Comparison of ENCODE assay signal across 9 mouse cellular contexts in genomic region chr2:137101074-137101473, GRCm38 (mm10). TPM values are rescaled to one million over a fixed set of nuclear protein-coding genes. Genes with fewer than 3 reads are reported as not detected.
DNase-seq lines count a peak whose midpoint lies in the region; ATAC-seq and TF ChIP-seq lines count a peak whose summit lies in the region.
"Had no signal": no experiment of that assay in that cellular context is flagged by ENCODE, and none has a peak within 500 bp of the region (broad histone marks: within the 10 kb centered on the region; RNA-seq: fewer than 3 reads in every experiment).

No protein-coding gene starts in this region.

- no peaks in the 10 kb centered on the region for H3K9me3 ChIP-seq in stomach, embryonic 16.5 days (replicated peaks; ENCODE audit: control insufficient read depth, low read length)
- H3K9me3 ChIP-seq in stomach, postnatal 0 days (ENCODE audit: control insufficient read depth, low read length) = no peaks in the 10 kb centered on the region
- no peaks in the 10 kb centered on the region for H3K9me3 ChIP-seq in hindbrain, embryonic 15.5 days
- H3K9me3 ChIP-seq: stomach, embryonic 15.5 days had no signal

- WGBS in stomach, embryonic 16.5 days = 44% methylated on average over 5 of the region's 5 CpGs
- WGBS in stomach, postnatal 0 days = 58% methylated on average over 5 of the region's 5 CpGs
- WGBS in hindbrain, embryonic 15.5 days = 29% methylated on average over 5 of the region's 5 CpGs

- H3K4me2 ChIP-seq in stomach, embryonic 16.5 days (ENCODE audit: low read depth, low read length) = no peak overlapping the region
- H3K4me2 ChIP-seq in stomach, postnatal 0 days (replicated peaks; ENCODE audit: low read depth) = no peak overlapping the region
- H3K4me2 ChIP-seq in hindbrain, embryonic 15.5 days = no peak overlapping the region
- H3K4me2 ChIP-seq: stomach, embryonic 15.5 days had no signal

- H3K27me3 ChIP-seq in stomach, embryonic 16.5 days (ENCODE audit: control insufficient read depth, insufficient read depth, low read length) = no peaks in the 10 kb centered on the region
- no peaks in the 10 kb centered on the region for H3K27me3 ChIP-seq in stomach, postnatal 0 days (ENCODE audit: control insufficient read depth, insufficient read depth, low read length)
- H3K27me3 ChIP-seq in hindbrain, embryonic 15.5 days = no peaks in the 10 kb centered on the region; the same call in 1 of the 2 replicates
- H3K27me3 ChIP-seq: stomach, embryonic 15.5 days had no signal

- H3K27ac ChIP-seq in stomach, embryonic 16.5 days (ENCODE audit: low read length) = peak overlapping the region; percentile 16; the same call in 1 of the 2 replicates
- no peak overlapping the region for H3K27ac ChIP-seq in stomach, postnatal 0 days (replicated peaks)
- no peak overlapping the region for H3K27ac ChIP-seq in hindbrain, embryonic 15.5 days (replicated peaks)
- H3K27ac ChIP-seq: stomach, embryonic 15.5 days had no signal

- no peak for ATAC-seq in stomach, embryonic 16.5 days (ENCODE audit: insufficient read depth, low FRiP score)
- ATAC-seq in stomach, postnatal 0 days (ENCODE audit: low FRiP score, low TSS enrichment) = no peak; the same call in 1 of the 2 replicates
- peak; percentile 71 for ATAC-seq in hindbrain, embryonic 15.5 days (ENCODE audit: low FRiP score, low read depth)

- TF ChIP-seq EP300 in stomach, postnatal 0 days (optimal IDR thresholded peaks at IDR 0.05) = no peak

- peaks cover 34% of the 10 kb centered on the region for H3K4me1 ChIP-seq in stomach, embryonic 16.5 days (ENCODE audit: control insufficient read depth, insufficient read depth, low read length)
- no peaks in the 10 kb centered on the region for H3K4me1 ChIP-seq in stomach, postnatal 0 days (replicated peaks; ENCODE audit: control insufficient read depth, insufficient read depth)
- H3K4me1 ChIP-seq in hindbrain, embryonic 15.5 days (replicated peaks) = peaks cover 18% of the 10 kb centered on the region

- peaks cover 7% of the 10 kb centered on the region for H3K36me3 ChIP-seq in stomach, embryonic 16.5 days (ENCODE audit: control insufficient read depth, insufficient read depth, low read length)
- peaks cover 14% of the 10 kb centered on the region; the same call in 1 of the 2 replicates for H3K36me3 ChIP-seq in stomach, postnatal 0 days (ENCODE audit: control insufficient read depth, insufficient read depth, low read length)
- H3K36me3 ChIP-seq in hindbrain, embryonic 15.5 days = no peaks in the 10 kb centered on the region

- H3K4me3 ChIP-seq in stomach, embryonic 16.5 days (replicated peaks; ENCODE audit: low read length) = no peak overlapping the region
- no peak overlapping the region for H3K4me3 ChIP-seq in stomach, postnatal 0 days (ENCODE audit: low read depth, low read length)
- H3K4me3 ChIP-seq in hindbrain, embryonic 15.5 days = no peak overlapping the region
- H3K4me3 ChIP-seq: stomach, embryonic 15.5 days had no signal

- DNase-seq in adrenal gland, postnatal 14 days = peak; percentile 58
- no peak for DNase-seq in adrenal gland, postnatal 4 days (ENCODE audit: low spot score in 2 of 2)
- no peak for DNase-seq in stomach, postnatal 0 days (ENCODE audit: low spot score)
- DNase-seq in retina, postnatal 1 day = peak; percentile 61
- no peak for DNase-seq in thymus, postnatal 25 days
- no peak for DNase-seq in left cerebral cortex, adult 11 months (ENCODE audit: low spot score)

- TF ChIP-seq CTCF in stomach, postnatal 0 days (IDR thresholded peaks at IDR 0.05; ENCODE audit: low read depth) = no peak

- H3K9ac ChIP-seq in stomach, embryonic 16.5 days (ENCODE audit: low read length) = no peak overlapping the region
- no peak overlapping the region for H3K9ac ChIP-seq in stomach, postnatal 0 days (ENCODE audit: low read length)
- no peak overlapping the region for H3K9ac ChIP-seq in hindbrain, embryonic 15.5 days
- H3K9ac ChIP-seq: stomach, embryonic 15.5 days had no signal

RNA-seq across cellular contexts. Expression of gene Jag1, which starts 15.4 kb away (rescaled TPM):
- 15.0 and 18.3 TPM in 2 replicates for total RNA-seq in adrenal gland, postnatal 14 days (2021)
- total RNA-seq in adrenal gland, postnatal 4 days (2021) = 10 to 100 TPM; 17.0 to 29.9 TPM
- polyA plus RNA-seq in stomach, embryonic 16.5 days (2015; fragmentation: Nextera tagmentation; extraction: Ambion mirVana) = 10.9 and 12.0 TPM in 2 replicates
- polyA plus RNA-seq in stomach, postnatal 0 days (2015; fragmentation: Nextera tagmentation; extraction: Ambion mirVana) = 8.2 and 8.8 TPM in 2 replicates
- 10.6 and 12.3 TPM in 2 replicates for polyA plus RNA-seq in hindbrain, embryonic 15.5 days (2015; fragmentation: Nextera tagmentation; extraction: Ambion mirVana)

Comparison
In these comparisons a context has a peak if more than half of its experiments do, and no peak if none do; other contexts are left out.
1. DNase-seq: peak in adrenal gland, postnatal 14 days (single experiment) and retina, postnatal 1 day (single experiment); none in adrenal gland, postnatal 4 days (0 of 2), stomach, postnatal 0 days (single experiment), thymus, postnatal 25 days (single experiment) and left cerebral cortex, adult 11 months (single experiment).